Mouse (Mus musculus): Measurements from ENCODE around the gene Cdc27. TPM values are rescaled to one million over a fixed set of nuclear protein-coding genes. Genes with fewer than 3 reads are reported as not detected.
"Not testable (repeated sequence)": the region's sequence is repeated elsewhere in the genome, so short reads cannot be mapped to it uniquely, and the experiment has no call there.

Gene Cdc27
- total RNA-seq, 1 experiment from 2014 or later = 67.9 TPM

- ATAC-seq (replicated peaks in 1 of 2; ENCODE audit: insufficient read depth in 1 of 2, low FRiP score in 2 of 2, low TSS enrichment in 1 of 2, low read depth in 1 of 2, poor library complexity in 2 of 2, severe bottlenecking in 2 of 2) = no peak
Measured at GRCm38 (mm10) chr11:104576772-104577612, 26.6 kb upstream of the Cdc27 start.

GRCm38 (mm10) chr11:104572566-104572965 lies 22.1 kb upstream of the Cdc27 start:
- no peak for ATAC-seq (replicated peaks in 1 of 2; ENCODE audit: insufficient read depth in 1 of 2, low FRiP score in 2 of 2, low TSS enrichment in 1 of 2, low read depth in 1 of 2, poor library complexity in 2 of 2, severe bottlenecking in 2 of 2)

GRCm38 (mm10) chr11:104572091-104572490 lies 21.7 kb upstream of the Cdc27 start:
- no peak for ATAC-seq (replicated peaks in 1 of 2; ENCODE audit: insufficient read depth in 1 of 2, low FRiP score in 2 of 2, low TSS enrichment in 1 of 2, low read depth in 1 of 2, poor library complexity in 2 of 2, severe bottlenecking in 2 of 2)

- peak; percentile 91 to 94 for ATAC-seq (replicated peaks in 1 of 2; ENCODE audit: insufficient read depth in 1 of 2, low FRiP score in 2 of 2, low TSS enrichment in 1 of 2, low read depth in 1 of 2, poor library complexity in 2 of 2, severe bottlenecking in 2 of 2)
Measured at GRCm38 (mm10) chr11:104571373-104571772, 21.0 kb upstream of the Cdc27 start.

GRCm38 (mm10) chr11:104570515-104570914 lies 20.1 kb upstream of the Cdc27 start:
- ATAC-seq (replicated peaks in 1 of 2; ENCODE audit: insufficient read depth in 1 of 2, low FRiP score in 2 of 2, low TSS enrichment in 1 of 2, low read depth in 1 of 2, poor library complexity in 2 of 2, severe bottlenecking in 2 of 2) = not testable (repeated sequence)

GRCm38 (mm10) chr11:104568326-104568725 lies 17.9 kb upstream of the Cdc27 start:
- ATAC-seq (replicated peaks in 1 of 2; ENCODE audit: insufficient read depth in 1 of 2, low FRiP score in 2 of 2, low TSS enrichment in 1 of 2, low read depth in 1 of 2, poor library complexity in 2 of 2, severe bottlenecking in 2 of 2) = no peak

- no peak for ATAC-seq (replicated peaks in 1 of 2; ENCODE audit: insufficient read depth in 1 of 2, low FRiP score in 2 of 2, low TSS enrichment in 1 of 2, low read depth in 1 of 2, poor library complexity in 2 of 2, severe bottlenecking in 2 of 2)
Measured at GRCm38 (mm10) chr11:104567736-104568135, 17.3 kb upstream of the Cdc27 start.

- ATAC-seq (replicated peaks in 1 of 2; ENCODE audit: insufficient read depth in 1 of 2, low FRiP score in 2 of 2, low TSS enrichment in 1 of 2, low read depth in 1 of 2, poor library complexity in 2 of 2, severe bottlenecking in 2 of 2) = no peak
Measured at GRCm38 (mm10) chr11:104566796-104567195, 16.4 kb upstream of the Cdc27 start.

- ATAC-seq (replicated peaks in 1 of 2; ENCODE audit: insufficient read depth in 1 of 2, low FRiP score in 2 of 2, low TSS enrichment in 1 of 2, low read depth in 1 of 2, poor library complexity in 2 of 2, severe bottlenecking in 2 of 2) = no peak
Measured at GRCm38 (mm10) chr11:104566097-104566496, 15.7 kb upstream of the Cdc27 start.

GRCm38 (mm10) chr11:104565172-104565571 lies 14.8 kb upstream of the Cdc27 start:
- ATAC-seq (replicated peaks in 1 of 2; ENCODE audit: insufficient read depth in 1 of 2, low FRiP score in 2 of 2, low TSS enrichment in 1 of 2, low read depth in 1 of 2, poor library complexity in 2 of 2, severe bottlenecking in 2 of 2) = peak in 1 of 2 experiments; percentile 42; a peak in 1 of 4 replicates

GRCm38 (mm10) chr11:104563496-104563895 lies 13.1 kb upstream of the Cdc27 start:
- no peak for ATAC-seq (replicated peaks in 1 of 2; ENCODE audit: insufficient read depth in 1 of 2, low FRiP score in 2 of 2, low TSS enrichment in 1 of 2, low read depth in 1 of 2, poor library complexity in 2 of 2, severe bottlenecking in 2 of 2)

GRCm38 (mm10) chr11:104560971-104561370 lies 10.6 kb upstream of the Cdc27 start:
- ATAC-seq (replicated peaks in 1 of 2; ENCODE audit: insufficient read depth in 1 of 2, low FRiP score in 2 of 2, low TSS enrichment in 1 of 2, low read depth in 1 of 2, poor library complexity in 2 of 2, severe bottlenecking in 2 of 2) = no peak

- no peak for ATAC-seq (replicated peaks in 1 of 2; ENCODE audit: insufficient read depth in 1 of 2, low FRiP score in 2 of 2, low TSS enrichment in 1 of 2, low read depth in 1 of 2, poor library complexity in 2 of 2, severe bottlenecking in 2 of 2)
Measured at GRCm38 (mm10) chr11:104558651-104559403, 8.4 kb upstream of the Cdc27 start.

- no peak for ATAC-seq (replicated peaks in 1 of 2; ENCODE audit: insufficient read depth in 1 of 2, low FRiP score in 2 of 2, low TSS enrichment in 1 of 2, low read depth in 1 of 2, poor library complexity in 2 of 2, severe bottlenecking in 2 of 2)
Measured at GRCm38 (mm10) chr11:104558065-104558464, 7.6 kb upstream of the Cdc27 start.

GRCm38 (mm10) chr11:104549438-104550405 lies 698 bp downstream of the Cdc27 start:
- peak; percentile 29 to 54 for ATAC-seq (replicated peaks in 1 of 2; ENCODE audit: insufficient read depth in 1 of 2, low FRiP score in 2 of 2, low TSS enrichment in 1 of 2, low read depth in 1 of 2, poor library complexity in 2 of 2, severe bottlenecking in 2 of 2)

GRCm38 (mm10) chr11:104547502-104547901 lies 2.9 kb downstream of the Cdc27 start:
- no peak for ATAC-seq (replicated peaks in 1 of 2; ENCODE audit: insufficient read depth in 1 of 2, low FRiP score in 2 of 2, low TSS enrichment in 1 of 2, low read depth in 1 of 2, poor library complexity in 2 of 2, severe bottlenecking in 2 of 2)

GRCm38 (mm10) chr11:104544507-104544906 lies 5.9 kb downstream of the Cdc27 start:
- ATAC-seq (replicated peaks in 1 of 2; ENCODE audit: insufficient read depth in 1 of 2, low FRiP score in 2 of 2, low TSS enrichment in 1 of 2, low read depth in 1 of 2, poor library complexity in 2 of 2, severe bottlenecking in 2 of 2) = no peak
